Mouse (Mus musculus): ENCODE data around the gene Arhgef10l.

The Arhgef10l gene

GRCm38 (mm10) chr4:140657681-140658575 lies 7.9 kb downstream of the Arhgef10l start:
- peak; percentile 85 for DNase-seq (ENCODE audit: low spot score)

- DNase-seq (ENCODE audit: low spot score), result no peak
Measured at GRCm38 (mm10) chr4:140656529-140656928, 9.3 kb downstream of the Arhgef10l start.

GRCm38 (mm10) chr4:140654798-140655197 lies 11.0 kb downstream of the Arhgef10l start:
- DNase-seq (ENCODE audit: low spot score), result no peak

- DNase-seq (ENCODE audit: low spot score), result no peak
Measured at GRCm38 (mm10) chr4:140653835-140654583, 11.8 kb downstream of the Arhgef10l start.

GRCm38 (mm10) chr4:140649731-140650130 lies 16.1 kb downstream of the Arhgef10l start:
- DNase-seq (ENCODE audit: low spot score), result no peak

- DNase-seq (ENCODE audit: low spot score), result no peak
Measured at GRCm38 (mm10) chr4:140649207-140649591, 16.6 kb downstream of the Arhgef10l start.

- no peak for DNase-seq (ENCODE audit: low spot score)
Measured at GRCm38 (mm10) chr4:140648443-140649206, 17.2 kb downstream of the Arhgef10l start.

- DNase-seq (ENCODE audit: low spot score), result no peak
Measured at GRCm38 (mm10) chr4:140647711-140648421, 17.9 kb downstream of the Arhgef10l start.

GRCm38 (mm10) chr4:140645638-140646037 lies 20.2 kb downstream of the Arhgef10l start:
- no peak for DNase-seq (ENCODE audit: low spot score)

- no peak for DNase-seq (ENCODE audit: low spot score)
Measured at GRCm38 (mm10) chr4:140644701-140645100, 21.1 kb downstream of the Arhgef10l start.

GRCm38 (mm10) chr4:140644276-140644675 lies 21.5 kb downstream of the Arhgef10l start:
- no peak for DNase-seq (ENCODE audit: low spot score)

GRCm38 (mm10) chr4:140642378-140642777 lies 23.4 kb downstream of the Arhgef10l start:
- DNase-seq (ENCODE audit: low spot score), result no peak

- no peak for DNase-seq (ENCODE audit: low spot score)
Measured at GRCm38 (mm10) chr4:140641414-140641918, 24.3 kb downstream of the Arhgef10l start.

- no peak for DNase-seq (ENCODE audit: low spot score)
Measured at GRCm38 (mm10) chr4:140640668-140641067, 25.1 kb downstream of the Arhgef10l start.

GRCm38 (mm10) chr4:140640242-140640523 lies 25.6 kb downstream of the Arhgef10l start:
- no peak for DNase-seq (ENCODE audit: low spot score)

GRCm38 (mm10) chr4:140639431-140640241 lies 26.2 kb downstream of the Arhgef10l start:
- DNase-seq (ENCODE audit: low spot score), result no peak

- no peak for DNase-seq (ENCODE audit: low spot score)
Measured at GRCm38 (mm10) chr4:140638591-140638990, 27.2 kb downstream of the Arhgef10l start.

- DNase-seq (ENCODE audit: low spot score), result no peak
Measured at GRCm38 (mm10) chr4:140637269-140637668, 28.5 kb downstream of the Arhgef10l start.

- peak; percentile 71 for DNase-seq (ENCODE audit: low spot score)
Measured at GRCm38 (mm10) chr4:140636312-140636996, 29.4 kb downstream of the Arhgef10l start.

- DNase-seq (ENCODE audit: low spot score), result peak; percentile 55
Measured at GRCm38 (mm10) chr4:140634861-140635388, 30.9 kb downstream of the Arhgef10l start.

Measured in urinary bladder, postnatal 14 days (tissue).